Mouse (Mus musculus): Measurements from ENCODE around the gene Macrod1.

The Macrod1 gene

GRCm38 (mm10) chr19:7143854-7144253 is 87.2 kb downstream of the Macrod1 start:
- peak; percentile 80 for DNase-seq

GRCm38 (mm10) chr19:7144458-7144857 is 87.8 kb downstream of the Macrod1 start:
- DNase-seq, result no peak

- no peak for DNase-seq
These were observed 89.8 kb downstream of the Macrod1 start for GRCm38 (mm10) chr19:7146376-7146775.

- DNase-seq, result no peak
These were observed 91.5 kb downstream of the Macrod1 start for GRCm38 (mm10) chr19:7148096-7148495.

DNA sequence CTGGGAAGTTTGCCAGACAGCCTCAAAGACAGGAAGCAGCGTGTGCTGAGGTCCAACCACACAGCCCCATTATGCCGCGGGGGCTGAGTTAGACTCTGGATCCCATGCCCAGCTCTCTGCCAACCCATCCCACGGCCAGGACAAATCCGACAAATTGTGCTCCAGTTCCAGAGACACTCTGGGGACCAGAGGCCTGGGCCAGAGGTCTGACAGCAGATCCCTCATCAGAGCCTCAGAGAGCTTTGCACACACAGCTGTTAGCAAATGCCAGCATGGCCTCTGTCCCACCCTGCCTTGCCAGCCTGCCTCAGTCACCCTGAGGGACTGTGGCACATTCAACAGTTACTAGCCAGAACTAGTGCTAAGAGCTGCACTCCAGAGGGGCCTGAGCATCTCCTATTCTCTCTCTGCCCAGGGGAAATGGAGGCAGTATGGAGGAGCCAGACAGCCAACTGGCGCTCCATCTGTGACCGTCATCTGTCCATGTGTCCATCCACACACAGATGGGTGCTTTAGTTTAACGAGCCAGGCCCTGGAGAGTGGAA is 92.0 kb downstream of the Macrod1 start:
- DNase-seq, result no peak

DNA sequence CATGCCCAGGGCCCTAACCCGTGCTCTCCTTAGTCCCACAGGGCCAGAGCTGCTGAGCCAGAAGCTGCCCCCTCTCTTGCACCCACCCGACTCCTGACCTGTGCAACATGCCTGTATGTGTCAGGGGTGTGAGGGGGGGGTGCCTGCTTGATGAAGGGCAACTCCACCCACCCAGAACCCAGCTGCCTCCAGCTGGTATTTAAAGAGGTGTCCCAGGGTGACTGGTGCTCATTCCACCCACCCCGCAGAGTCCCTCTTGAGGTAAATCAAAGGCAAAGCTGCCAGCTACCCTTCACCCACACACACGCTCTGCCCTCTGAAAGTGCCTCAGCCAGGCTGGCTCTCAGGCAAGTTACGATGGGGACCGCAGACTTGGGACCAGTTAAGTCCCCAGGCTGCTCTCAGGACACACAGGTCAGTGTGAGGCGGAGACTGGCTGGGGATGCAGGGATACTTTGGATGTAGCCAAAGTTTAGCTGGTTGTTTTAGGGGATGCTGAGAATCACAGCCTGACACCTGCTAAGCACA is 92.6 kb downstream of the Macrod1 start:
- DNase-seq, result peak; percentile 25

DNA sequence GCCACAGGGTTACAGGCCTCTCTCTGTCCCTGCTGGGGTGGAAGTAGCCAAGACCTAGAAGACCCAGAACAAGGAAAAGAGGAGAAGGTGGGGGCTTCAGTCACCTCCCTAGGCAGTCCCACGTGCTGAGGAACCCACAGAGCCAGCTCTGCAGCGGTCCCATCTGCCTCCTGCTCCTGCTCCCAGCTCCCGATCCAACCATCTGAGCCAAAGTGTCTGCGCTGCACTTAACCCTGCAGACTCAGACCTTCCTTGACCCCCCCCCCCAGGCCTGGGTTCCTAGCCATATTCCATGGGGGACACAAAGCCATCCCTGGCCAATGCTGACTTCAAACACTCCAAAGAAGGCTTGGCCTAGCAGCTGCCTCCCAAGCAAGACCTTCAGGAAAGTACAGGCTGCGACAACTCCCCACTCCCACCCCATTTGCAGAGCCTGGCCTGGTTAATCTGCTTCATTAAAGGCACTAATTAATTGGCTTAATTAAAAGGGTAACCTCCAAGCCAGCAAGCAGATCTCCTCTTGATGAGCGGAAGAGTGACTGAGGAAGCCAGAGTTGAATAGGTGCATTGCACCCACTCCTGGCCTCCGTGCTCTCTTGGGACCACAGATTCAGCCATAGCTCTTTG is 94.8 kb downstream of the Macrod1 start:
- no peak for DNase-seq

DNA sequence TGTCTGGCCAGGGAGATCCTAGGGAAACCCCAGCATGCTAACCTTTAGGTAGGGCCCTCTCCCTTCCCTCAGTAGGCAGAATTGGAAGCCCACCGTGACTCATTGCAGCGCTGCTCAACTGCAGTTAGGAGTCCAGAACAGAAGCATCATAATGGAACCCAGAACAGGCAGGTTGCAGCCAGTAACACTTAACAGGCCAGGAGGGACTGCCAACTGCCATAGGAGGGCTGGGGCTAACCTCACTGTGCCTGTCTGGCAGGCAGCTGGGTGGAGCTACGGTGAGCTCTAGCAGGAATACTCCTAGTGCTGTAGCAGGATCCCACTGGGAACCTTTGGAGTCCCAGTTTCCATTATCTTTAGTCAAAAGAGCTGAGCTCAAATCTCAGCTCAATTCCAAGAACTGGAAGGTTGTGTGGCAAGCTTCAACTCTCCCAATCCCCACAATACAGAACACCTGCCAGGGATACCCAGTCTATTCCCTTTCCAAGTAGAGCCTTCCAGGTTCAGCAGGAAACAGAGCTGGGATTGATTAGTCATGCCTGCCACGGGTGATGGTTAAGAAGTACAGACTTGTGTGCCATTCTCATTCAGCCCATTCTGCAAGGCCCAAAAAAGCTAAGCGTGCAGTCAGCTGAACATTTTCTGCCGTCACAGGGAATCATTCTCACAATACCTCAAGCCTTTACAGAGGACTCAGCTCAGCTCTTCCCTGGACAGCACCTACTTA is 95.5 kb downstream of the Macrod1 start:
- no peak for DNase-seq

DNA sequence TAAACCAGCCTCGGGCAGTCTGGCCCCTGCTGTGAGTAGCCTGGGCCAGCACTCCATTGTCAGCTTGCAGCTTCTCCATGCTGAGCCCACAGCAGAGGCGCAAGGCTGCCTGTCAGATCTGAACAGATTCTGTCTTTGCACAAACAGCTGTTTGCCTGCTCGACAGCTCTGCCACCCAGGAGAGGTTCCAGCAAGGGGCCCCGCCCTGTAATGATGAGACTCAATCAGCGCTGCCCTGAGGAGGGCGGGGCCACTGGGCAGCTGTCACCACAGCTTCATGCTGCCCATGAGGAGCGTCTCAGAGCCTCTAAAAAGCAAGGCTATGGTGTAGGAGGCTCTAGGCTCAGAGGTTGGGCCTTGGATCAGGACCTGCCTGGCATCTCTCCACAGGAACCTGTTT is 96.6 kb downstream of the Macrod1 start:
- DNase-seq, result no peak

GRCm38 (mm10) chr19:7155196-7155595 is 98.6 kb downstream of the Macrod1 start:
- no peak for DNase-seq

DNA sequence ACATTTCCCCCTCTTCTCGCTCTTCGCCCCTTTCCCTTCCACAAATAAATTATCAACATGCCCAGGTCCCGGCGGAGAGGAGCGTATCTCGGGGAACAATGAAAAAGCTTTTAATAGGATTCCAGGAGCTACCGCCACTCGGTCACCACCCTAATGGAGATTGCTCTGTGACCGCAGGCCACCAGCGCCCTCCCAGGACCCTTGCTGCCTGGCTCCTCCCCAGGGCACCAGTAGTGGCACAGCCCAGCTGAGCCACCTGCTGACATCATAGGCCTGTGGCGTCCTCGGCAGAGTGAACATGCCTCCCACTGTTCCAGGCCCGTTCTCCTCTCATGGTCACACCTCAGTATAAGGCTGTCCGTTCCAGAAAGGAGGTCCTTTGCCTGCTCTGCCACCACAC is 101.1 kb downstream of the Macrod1 start:
- no peak for DNase-seq

GRCm38 (mm10) chr19:7160151-7160906 is 103.7 kb downstream of the Macrod1 start:
- peak; percentile 67 for DNase-seq

- no peak for DNase-seq
These were observed 104.5 kb downstream of the Macrod1 start for GRCm38 (mm10) chr19:7161064-7161463.

DNA sequence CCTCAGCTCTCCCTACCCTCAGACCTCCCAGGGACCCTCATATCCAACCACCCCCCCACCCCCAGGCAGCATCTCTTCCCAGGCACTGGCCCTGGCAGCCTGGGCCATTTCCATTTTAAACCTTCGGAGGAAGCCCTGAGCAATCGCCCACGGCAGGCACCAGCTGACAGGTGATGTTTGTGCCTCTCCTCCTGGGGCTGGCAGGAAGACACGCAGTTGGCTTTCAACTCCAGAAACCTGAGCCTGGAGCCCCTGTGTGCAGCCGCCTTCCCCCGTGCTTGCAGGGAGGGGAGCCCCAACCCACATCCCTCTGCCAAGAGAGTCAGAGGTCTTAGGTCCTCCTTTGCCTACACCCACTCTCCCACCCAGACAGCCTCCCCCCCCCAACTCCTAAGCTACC is 107.6 kb downstream of the Macrod1 start:
- DNase-seq, result peak; percentile 75

GRCm38 (mm10) chr19:7164820-7165323 is 108.3 kb downstream of the Macrod1 start:
- DNase-seq, result peak; percentile 74

DNA sequence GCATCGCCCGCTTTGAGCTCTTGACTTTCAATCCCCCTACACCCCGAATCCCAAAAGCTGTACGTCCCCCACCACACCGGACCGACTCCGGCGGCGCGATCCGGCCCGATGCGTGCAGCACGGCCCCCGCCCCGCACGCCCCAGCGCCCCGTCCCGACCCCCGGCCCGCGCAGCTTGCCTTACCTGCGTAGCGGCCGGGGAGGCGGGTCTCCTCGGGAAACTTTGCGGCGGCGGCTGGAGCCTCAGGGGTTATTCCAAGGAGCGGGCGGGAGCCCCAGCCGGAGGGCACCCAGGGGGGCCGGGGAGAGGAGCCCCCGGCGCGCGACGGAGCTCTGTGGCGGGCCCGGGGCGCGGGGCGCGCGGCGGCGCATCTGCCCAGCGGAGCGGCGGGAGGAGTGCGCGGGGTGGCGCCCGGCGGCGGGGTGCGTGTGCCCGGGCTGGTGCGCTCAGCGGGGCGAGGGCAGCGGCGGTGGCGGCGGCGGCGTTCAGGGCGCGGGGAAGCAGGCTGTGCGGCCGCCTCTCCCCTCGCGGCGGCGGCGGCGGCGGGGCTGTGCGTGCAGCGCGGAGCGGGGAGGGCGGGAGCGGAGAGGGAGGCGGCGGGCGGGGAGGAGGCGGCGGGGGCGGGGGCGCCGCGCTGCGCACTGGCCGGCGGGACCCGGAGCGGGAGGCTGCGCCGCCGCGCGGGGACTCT is 109.0 kb downstream of the Macrod1 start:
- peak; percentile 41 for DNase-seq

DNA sequence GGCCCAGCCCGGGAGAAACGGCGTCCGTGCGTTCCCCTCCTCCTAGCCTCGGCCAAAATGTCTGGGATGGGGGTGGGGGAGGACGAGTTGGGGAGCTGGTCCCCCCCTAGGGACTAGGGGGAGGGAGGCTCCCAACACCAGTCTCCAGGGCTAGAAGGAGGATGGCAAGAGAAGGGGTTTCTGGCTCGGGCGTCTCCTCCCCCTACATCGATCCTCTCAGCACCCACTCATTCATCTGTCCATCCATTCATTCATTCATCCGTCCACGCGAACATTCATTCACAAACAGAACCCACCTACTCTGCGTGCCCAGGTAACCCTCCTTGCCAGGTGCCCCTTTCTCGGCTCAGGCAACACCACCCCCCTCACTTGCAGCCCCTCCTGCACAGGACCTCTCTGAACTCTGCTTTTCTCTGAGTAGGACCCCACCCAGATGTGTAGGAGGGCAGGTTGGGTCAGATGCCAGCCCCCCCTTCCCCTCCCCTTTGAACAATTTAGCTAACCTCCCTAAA is 109.6 kb downstream of the Macrod1 start:
- no peak for DNase-seq

GRCm38 (mm10) chr19:7166767-7167166 is 110.2 kb downstream of the Macrod1 start:
- DNase-seq, result no peak

DNA sequence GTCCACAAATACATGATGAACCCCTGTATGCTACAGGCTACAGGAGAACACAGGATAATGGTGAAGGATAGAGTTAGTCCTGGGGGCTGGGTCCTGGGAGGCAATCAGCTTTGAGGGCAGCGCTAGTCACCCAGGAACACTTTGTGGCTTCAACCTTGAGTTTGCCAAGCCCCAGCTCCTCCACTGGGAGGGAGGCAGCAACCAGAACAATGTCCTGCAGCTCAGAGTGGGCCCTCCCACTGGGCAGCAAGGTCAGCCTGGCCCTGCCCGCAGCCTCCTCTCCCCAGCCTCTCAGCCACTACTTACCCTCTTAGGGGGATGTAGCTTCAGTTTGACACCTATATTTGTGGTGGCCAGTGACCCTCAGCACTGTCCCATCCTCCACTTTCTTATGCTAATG is 111.8 kb downstream of the Macrod1 start:
- no peak for DNase-seq

DNA sequence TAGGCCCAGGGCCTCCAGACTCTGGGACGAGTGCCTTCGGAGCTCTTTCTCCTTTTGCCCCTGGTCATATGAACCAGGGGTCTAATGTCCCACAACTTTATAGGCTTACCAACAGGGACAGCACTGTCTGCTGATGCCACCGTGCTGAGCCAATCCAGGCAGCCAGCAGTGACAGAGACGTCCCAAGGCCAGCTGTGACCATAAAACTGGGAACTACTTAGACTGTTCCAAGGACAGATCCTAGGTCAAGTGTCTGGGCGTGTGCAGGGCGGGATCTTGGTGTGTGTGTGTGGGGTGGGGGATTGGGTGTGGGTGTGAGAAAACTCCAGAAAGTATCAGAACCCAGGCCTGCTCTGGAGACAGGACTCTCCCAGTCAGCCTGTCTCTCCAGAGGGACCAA is 114.3 kb downstream of the Macrod1 start:
- DNase-seq, result no peak

DNA sequence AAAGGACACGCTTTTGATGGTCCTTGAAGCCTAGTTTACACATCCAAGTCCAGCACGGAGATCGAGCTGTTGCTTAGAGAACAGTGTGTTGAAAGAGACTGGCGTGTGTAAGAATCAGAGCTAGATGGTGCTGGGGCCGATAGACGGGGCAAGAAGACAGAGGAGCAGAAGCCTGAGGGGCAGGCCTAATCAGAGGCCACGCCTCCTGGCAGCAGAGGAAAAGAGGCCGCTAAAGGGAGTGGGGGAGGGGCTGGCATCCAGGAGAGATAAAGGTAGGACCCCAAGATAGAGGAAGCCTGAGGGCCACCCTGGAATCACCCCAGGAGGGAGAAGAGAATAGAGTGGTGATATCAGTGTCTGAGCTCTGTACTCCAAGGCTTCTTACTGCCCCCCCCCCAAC is 114.8 kb downstream of the Macrod1 start:
- DNase-seq, result no peak

Measured in thymus, postnatal 14 days (tissue).